Mouse (Mus musculus): ENCODE measurements around the gene Cpne5. TPM values are rescaled to one million over a fixed set of nuclear protein-coding genes. Genes with fewer than 3 reads are reported as not detected.

Cpne5 gene
- total and polyA plus RNA-seq, 2 experiments from 2014 or later, result 3.6 to 8.4 TPM

DNA sequence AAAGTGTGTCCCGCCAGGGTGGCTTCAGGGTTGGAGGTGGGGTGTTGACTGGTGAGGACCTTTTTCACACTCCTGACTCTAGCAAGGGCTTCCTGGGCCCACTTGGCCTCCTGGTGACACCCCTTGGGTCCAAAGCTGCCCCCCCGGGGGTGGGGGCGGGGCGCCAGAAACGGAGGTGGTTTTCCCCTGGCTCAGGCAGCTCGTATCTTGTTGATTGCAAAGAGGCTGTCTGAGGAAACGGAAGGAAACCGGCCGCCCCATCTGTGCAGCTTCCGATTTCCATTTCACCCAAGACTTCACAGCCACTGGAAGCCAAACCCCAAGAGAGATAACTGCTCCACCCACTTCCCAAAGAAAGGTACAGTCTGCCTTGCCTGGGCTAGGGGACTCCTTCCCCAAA lies 65.9 kb downstream of the Cpne5 start:
- WGBS, result 30% methylated on average over 10 of the region's 10 CpGs
- Histone ChIP-seq H3K9ac (replicated peaks; ENCODE audit: low read depth, low read length) (no peak overlapping the region), H3K27me3 (ENCODE audit: control insufficient read depth, insufficient read depth, low read length) (no peaks in the 10 kb centered on the region), H3K4me2 (ENCODE audit: low read depth, low read length) (0 out of 2 replicates have a peak overlapping the region, but pooled peaks have one; percentile 11), H3K27ac (ENCODE audit: low read depth) (no peak overlapping the region), H3K4me1 (ENCODE audit: control insufficient read depth, insufficient read depth) (peaks cover 8% of the 10 kb centered on the region), H3K9me3 (replicated peaks; ENCODE audit: control insufficient read depth, low read length) (no peaks in the 10 kb centered on the region), H3K4me3 (ENCODE audit: low read depth, low read length) (no peak overlapping the region), H3K36me3 (replicated peaks; ENCODE audit: control insufficient read depth, insufficient read depth, low read length) (no peaks in the 10 kb centered on the region)
- TF ChIP-seq CTCF (IDR thresholded peaks at IDR 0.05; ENCODE audit: low read depth) (no peak), EP300 (IDR thresholded peaks at IDR 0.05; ENCODE audit: low read depth) (no peak)
- DNase-seq (ENCODE audit: low spot score) (no peak), ATAC-seq (ENCODE audit: insufficient read depth, low read depth) (no peak)

DNA sequence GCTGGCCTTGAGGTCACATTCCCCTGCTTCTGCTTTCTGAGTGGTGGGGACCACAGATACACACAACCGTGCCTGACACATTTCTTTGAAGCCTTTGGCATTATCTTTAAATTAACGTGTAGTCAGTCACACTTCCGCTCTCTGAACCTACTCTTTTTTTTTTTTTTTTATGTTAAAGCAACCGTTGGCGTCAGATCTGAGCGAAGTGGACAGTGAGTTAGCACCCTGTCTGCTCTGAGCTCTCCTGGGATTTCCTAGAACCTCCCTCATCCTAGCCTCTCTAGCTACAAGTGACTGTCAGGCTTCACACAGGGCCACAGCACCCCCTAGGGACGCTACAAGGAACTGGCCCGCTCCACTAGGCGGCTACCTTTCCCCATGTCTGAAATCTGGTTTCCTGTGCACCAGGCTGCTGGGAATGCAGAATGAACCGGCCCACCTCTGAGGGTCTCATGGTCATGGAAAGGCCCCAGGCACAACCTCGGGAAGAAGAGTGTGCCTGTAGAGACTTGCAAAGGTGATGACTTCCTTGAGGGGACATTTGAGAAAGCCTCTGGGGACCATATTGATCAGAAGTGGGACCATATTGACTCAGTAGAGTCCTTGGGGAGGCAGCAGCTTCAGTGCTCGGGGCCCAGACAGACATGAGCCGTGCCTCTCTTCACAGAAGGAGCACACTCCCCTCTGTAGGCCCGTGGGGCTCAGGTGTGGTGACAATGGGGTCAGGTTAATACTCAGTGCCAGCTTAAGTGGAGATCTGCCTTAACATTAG lies 66.8 kb downstream of the Cpne5 start:
- H3K27ac ChIP-seq (ENCODE audit: low read depth), result no peak overlapping the region
- no peak overlapping the region for H3K4me2 ChIP-seq (ENCODE audit: low read depth, low read length)
- no peak overlapping the region for H3K4me3 ChIP-seq (ENCODE audit: low read depth, low read length)
- no peaks in the 10 kb centered on the region for H3K27me3 ChIP-seq (ENCODE audit: control insufficient read depth, insufficient read depth, low read length)
- WGBS, result 22% methylated on average over 14 of the region's 14 CpGs
- H3K4me1 ChIP-seq (ENCODE audit: control insufficient read depth, insufficient read depth), result no peaks in the 10 kb centered on the region
- no peak overlapping the region for H3K9ac ChIP-seq (replicated peaks; ENCODE audit: low read depth, low read length)
- ATAC-seq (ENCODE audit: insufficient read depth, low read depth) (peak; percentile 82), DNase-seq (ENCODE audit: low spot score) (peak; percentile 81)
- H3K9me3 ChIP-seq (replicated peaks; ENCODE audit: control insufficient read depth, low read length), result no peaks in the 10 kb centered on the region
- TF ChIP-seq CTCF (IDR thresholded peaks at IDR 0.05; ENCODE audit: low read depth) (peak; percentile 91), EP300 (IDR thresholded peaks at IDR 0.05; ENCODE audit: low read depth) (no peak)
- no peaks in the 10 kb centered on the region for H3K36me3 ChIP-seq (replicated peaks; ENCODE audit: control insufficient read depth, insufficient read depth, low read length)

DNA sequence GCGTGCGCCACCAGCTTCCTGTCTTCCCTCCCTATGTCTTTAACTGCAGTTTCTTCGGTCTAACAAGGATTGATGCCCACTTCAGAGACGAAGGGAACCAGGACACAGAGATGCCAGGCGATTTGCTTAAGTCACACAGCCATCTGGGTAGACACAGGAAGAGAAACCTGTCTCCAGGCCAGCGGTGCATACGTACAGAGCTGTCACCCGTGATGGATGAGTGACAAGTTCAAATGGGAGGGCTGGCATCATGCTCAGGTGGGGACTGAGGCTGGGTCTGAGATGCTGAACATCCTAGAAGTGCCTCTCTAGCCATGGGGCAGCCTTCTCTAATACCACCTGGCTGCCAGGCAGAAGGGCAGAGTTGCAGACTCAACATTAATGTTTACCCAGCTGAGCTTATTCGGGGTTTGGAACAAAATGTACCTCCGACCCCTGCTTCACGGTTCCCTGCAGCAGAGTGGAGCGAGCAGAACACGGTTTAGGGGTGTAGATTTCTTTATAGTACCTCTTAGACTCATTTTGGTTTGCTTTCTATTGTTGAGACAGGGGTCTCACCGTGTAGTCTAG lies 67.5 kb downstream of the Cpne5 start:
- ATAC-seq (ENCODE audit: insufficient read depth, low read depth) (no peak), DNase-seq (ENCODE audit: low spot score) (no peak)
- Histone ChIP-seq H3K9me3 (replicated peaks; ENCODE audit: control insufficient read depth, low read length) (no peaks in the 10 kb centered on the region), H3K9ac (replicated peaks; ENCODE audit: low read depth, low read length) (no peak overlapping the region), H3K27me3 (ENCODE audit: control insufficient read depth, insufficient read depth, low read length) (no peaks in the 10 kb centered on the region), H3K4me3 (ENCODE audit: low read depth, low read length) (no peak overlapping the region), H3K27ac (ENCODE audit: low read depth) (no peak overlapping the region), H3K4me2 (ENCODE audit: low read depth, low read length) (no peak overlapping the region), H3K4me1 (ENCODE audit: control insufficient read depth, insufficient read depth) (no peaks in the 10 kb centered on the region), H3K36me3 (replicated peaks; ENCODE audit: control insufficient read depth, insufficient read depth, low read length) (no peaks in the 10 kb centered on the region)
- TF ChIP-seq EP300 (IDR thresholded peaks at IDR 0.05; ENCODE audit: low read depth) (no peak), CTCF (IDR thresholded peaks at IDR 0.05; ENCODE audit: low read depth) (no peak)
- WGBS, result 74% methylated on average over 14 of the region's 14 CpGs

DNA sequence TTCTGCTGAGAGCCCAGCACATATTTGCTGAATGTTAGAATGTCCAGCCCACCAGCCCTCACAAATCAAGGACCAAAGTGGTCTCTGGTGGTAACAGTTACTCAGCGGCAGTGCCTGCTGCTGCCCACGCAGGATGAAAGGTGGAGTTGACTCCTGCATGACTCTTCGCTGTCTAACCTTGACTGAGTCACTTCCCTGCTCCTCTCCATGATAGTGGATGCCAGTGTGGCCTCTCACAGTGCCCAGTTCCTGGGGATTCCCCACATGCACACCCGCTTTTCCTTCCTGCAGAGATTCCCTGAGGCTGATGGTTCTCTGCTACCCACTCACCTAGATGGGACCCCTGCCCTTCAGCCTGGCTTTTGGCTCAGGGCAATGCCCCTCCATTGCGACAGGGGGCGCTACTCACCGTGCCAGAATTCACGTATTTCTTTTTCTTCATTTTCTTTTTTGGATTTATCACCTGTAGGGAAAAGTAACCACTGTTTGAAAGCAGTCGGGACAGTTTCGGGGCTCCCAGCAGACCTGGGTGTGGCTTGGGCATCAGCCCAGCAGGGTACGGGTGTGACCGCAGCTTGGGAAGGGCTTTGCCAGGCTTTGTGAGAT lies 68.9 kb downstream of the Cpne5 start:
- H3K4me2 ChIP-seq (ENCODE audit: low read depth, low read length), result no peak overlapping the region
- no peaks in the 10 kb centered on the region for H3K27me3 ChIP-seq (ENCODE audit: control insufficient read depth, insufficient read depth, low read length)
- WGBS, result 74% methylated on average over 12 of the region's 12 CpGs
- no peak for DNase-seq (ENCODE audit: low spot score)
- peak; percentile 26; the same call in 1 of the 2 replicates for TF ChIP-seq CTCF (IDR thresholded peaks at IDR 0.05; ENCODE audit: low read depth)
- TF ChIP-seq EP300 (IDR thresholded peaks at IDR 0.05; ENCODE audit: low read depth), result no peak
- no peaks in the 10 kb centered on the region for H3K9me3 ChIP-seq (replicated peaks; ENCODE audit: control insufficient read depth, low read length)
- H3K27ac ChIP-seq (ENCODE audit: low read depth), result no peak overlapping the region
- H3K4me1 ChIP-seq (ENCODE audit: control insufficient read depth, insufficient read depth), result peaks cover 10% of the 10 kb centered on the region
- ATAC-seq (ENCODE audit: insufficient read depth, low read depth), result no peak
- no peaks in the 10 kb centered on the region for H3K36me3 ChIP-seq (replicated peaks; ENCODE audit: control insufficient read depth, insufficient read depth, low read length)
- H3K4me3 ChIP-seq (ENCODE audit: low read depth, low read length), result no peak overlapping the region
- H3K9ac ChIP-seq (replicated peaks; ENCODE audit: low read depth, low read length), result no peak overlapping the region

DNA sequence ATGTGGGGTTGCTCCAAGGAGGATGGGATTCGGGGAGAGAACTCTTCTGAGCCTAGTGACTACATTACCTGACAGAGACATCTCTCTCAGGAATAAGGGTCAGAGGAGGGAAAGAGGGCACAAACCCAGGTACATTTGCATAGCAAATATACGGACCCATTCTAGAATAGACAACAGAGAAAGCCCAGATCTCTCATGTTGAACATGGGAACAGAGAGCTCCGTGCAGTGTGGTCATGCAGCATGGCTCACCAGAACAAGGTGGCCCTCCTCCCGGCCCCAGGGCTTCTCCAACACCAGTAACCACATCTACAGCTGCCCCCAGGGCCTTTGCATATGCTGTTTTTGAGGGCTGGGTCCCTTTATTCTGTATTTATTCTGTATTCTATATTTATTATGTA lies 69.5 kb downstream of the Cpne5 start:
- H3K9ac ChIP-seq (replicated peaks; ENCODE audit: low read depth, low read length), result no peak overlapping the region
- no peaks in the 10 kb centered on the region for H3K27me3 ChIP-seq (ENCODE audit: control insufficient read depth, insufficient read depth, low read length)
- H3K4me1 ChIP-seq (ENCODE audit: control insufficient read depth, insufficient read depth), result peaks cover 10% of the 10 kb centered on the region
- no peaks in the 10 kb centered on the region for H3K36me3 ChIP-seq (replicated peaks; ENCODE audit: control insufficient read depth, insufficient read depth, low read length)
- DNase-seq (ENCODE audit: low spot score) (no peak), ATAC-seq (ENCODE audit: insufficient read depth, low read depth) (no peak)
- no peak overlapping the region for H3K27ac ChIP-seq (ENCODE audit: low read depth)
- WGBS, result 82% methylated on average over 4 of the region's 4 CpGs
- no peaks in the 10 kb centered on the region for H3K9me3 ChIP-seq (replicated peaks; ENCODE audit: control insufficient read depth, low read length)
- no peak overlapping the region for H3K4me2 ChIP-seq (ENCODE audit: low read depth, low read length)
- TF ChIP-seq EP300 (IDR thresholded peaks at IDR 0.05; ENCODE audit: low read depth) (no peak), CTCF (IDR thresholded peaks at IDR 0.05; ENCODE audit: low read depth) (no peak)
- no peak overlapping the region for H3K4me3 ChIP-seq (ENCODE audit: low read depth, low read length)
